Mouse (Mus musculus): Measurements from ENCODE around the gene Spag6. TPM values are rescaled to one million over a fixed set of nuclear protein-coding genes. Genes with fewer than 3 reads are reported as not detected.

Spag6 gene
- polyA plus RNA-seq (2012; rRNA removed): 0.26 TPM in 1 of 2 replicates, not detected in the other

- under 1% methylated on average over 61 of the region's 61 CpGs for WGBS
- H3K36me3 ChIP-seq (ENCODE audit: control insufficient read depth, insufficient read depth, low read length): no peaks in the 10 kb centered on the region
- H3K4me3 ChIP-seq (ENCODE audit: control insufficient read depth, insufficient read depth, low read length): peak within 1 kb of the TSS; percentile 64
- DNase-seq: peak; percentile 48
- no peak for TF ChIP-seq POLR2A (IDR thresholded peaks at IDR 0.05; ENCODE audit: control insufficient read depth, extremely low read depth, insufficient read depth, low read length, poor library complexity)
- TF ChIP-seq CTCF (IDR thresholded peaks at IDR 0.05; ENCODE audit: borderline replicate concordance, control insufficient read depth, extremely low read depth, insufficient read depth, low read length, poor library complexity): 0 out of 2 replicates have a peak, but pooled peaks have one; percentile 34
- peaks cover 37% of the 10 kb centered on the region for H3K27me3 ChIP-seq (ENCODE audit: control insufficient read depth, insufficient read depth, low read length)
- peaks cover 25% of the 10 kb centered on the region for H3K4me1 ChIP-seq (replicated peaks; ENCODE audit: control insufficient read depth, insufficient read depth, low read length)
- H3K27ac ChIP-seq (ENCODE audit: control insufficient read depth, insufficient read depth, low read length): no peak within 1 kb of the TSS
Measured at GRCm38 (mm10) chr2:18693871-18694610, at the start of gene Spag6. TSS of gene Spag6 (plus strand) at chr2:18694032.

DNA sequence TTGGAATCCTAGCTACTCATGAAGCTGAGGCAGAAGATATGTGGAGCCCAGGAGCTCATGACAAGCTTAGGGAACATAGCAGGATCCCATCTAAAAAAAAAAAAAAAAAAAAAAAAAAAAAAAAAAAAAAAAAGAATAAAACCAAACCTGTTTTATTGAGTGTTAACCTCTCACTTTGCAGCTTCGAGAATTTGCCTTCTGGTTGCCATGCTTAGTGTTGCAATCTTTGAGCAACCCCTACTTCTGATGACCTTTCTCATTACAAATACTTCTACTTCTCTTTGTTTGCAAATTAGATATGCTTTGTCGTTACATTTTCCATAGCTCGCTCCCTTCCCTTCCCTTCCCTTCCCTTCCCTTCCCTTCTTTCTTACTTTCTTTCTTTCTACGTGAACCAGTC lies 45.3 kb upstream of the Spag6 start:
- H3K4me3 ChIP-seq (ENCODE audit: control insufficient read depth, insufficient read depth, low read length): no peak overlapping the region
- no peak for DNase-seq
- no peak overlapping the region for H3K27ac ChIP-seq (ENCODE audit: control insufficient read depth, insufficient read depth, low read length)
- no peaks in the 10 kb centered on the region for H3K4me1 ChIP-seq (replicated peaks; ENCODE audit: control insufficient read depth, insufficient read depth, low read length)
- no peaks in the 10 kb centered on the region for H3K27me3 ChIP-seq (ENCODE audit: control insufficient read depth, insufficient read depth, low read length)
- TF ChIP-seq CTCF (IDR thresholded peaks at IDR 0.05; ENCODE audit: borderline replicate concordance, control insufficient read depth, extremely low read depth, insufficient read depth, low read length, poor library complexity) (no peak), POLR2A (IDR thresholded peaks at IDR 0.05; ENCODE audit: control insufficient read depth, extremely low read depth, insufficient read depth, low read length, poor library complexity) (no peak)
- H3K36me3 ChIP-seq (ENCODE audit: control insufficient read depth, insufficient read depth, low read length): no peaks in the 10 kb centered on the region
- 83% methylated on average over 4 of the region's 4 CpGs for WGBS

DNA sequence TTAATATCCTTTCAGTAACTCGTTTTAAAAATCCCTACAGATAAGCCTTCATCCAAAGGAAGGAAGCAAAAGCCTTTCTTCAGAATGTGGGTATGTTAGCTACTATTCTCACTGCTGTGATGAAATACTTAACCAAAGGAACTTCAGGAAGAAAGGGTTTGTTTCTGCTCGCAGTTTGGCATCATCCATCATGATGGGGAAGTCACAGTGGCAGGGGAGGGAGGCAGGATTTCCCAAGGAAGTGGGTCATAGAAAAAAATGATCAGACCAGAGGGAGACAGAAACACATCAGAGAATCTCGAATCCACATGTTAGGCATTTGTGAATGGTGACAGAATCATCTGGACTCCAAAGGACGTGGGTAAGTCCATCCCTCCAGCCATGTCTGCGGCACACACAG lies 39.0 kb upstream of the Spag6 start:
- Histone ChIP-seq H3K4me3 (ENCODE audit: control insufficient read depth, insufficient read depth, low read length) (no peak overlapping the region), H3K4me1 (replicated peaks; ENCODE audit: control insufficient read depth, insufficient read depth, low read length) (peaks cover 2% of the 10 kb centered on the region; the same call in 1 of the 2 replicates), H3K27ac (ENCODE audit: control insufficient read depth, insufficient read depth, low read length) (no peak overlapping the region), H3K36me3 (ENCODE audit: control insufficient read depth, insufficient read depth, low read length) (no peaks in the 10 kb centered on the region), H3K27me3 (ENCODE audit: control insufficient read depth, insufficient read depth, low read length) (no peaks in the 10 kb centered on the region)
- no peak for DNase-seq
- 36% methylated on average over 5 of the region's 5 CpGs for WGBS
- TF ChIP-seq POLR2A (IDR thresholded peaks at IDR 0.05; ENCODE audit: control insufficient read depth, extremely low read depth, insufficient read depth, low read length, poor library complexity) (no peak), CTCF (IDR thresholded peaks at IDR 0.05; ENCODE audit: borderline replicate concordance, control insufficient read depth, extremely low read depth, insufficient read depth, low read length, poor library complexity) (no peak)

DNA sequence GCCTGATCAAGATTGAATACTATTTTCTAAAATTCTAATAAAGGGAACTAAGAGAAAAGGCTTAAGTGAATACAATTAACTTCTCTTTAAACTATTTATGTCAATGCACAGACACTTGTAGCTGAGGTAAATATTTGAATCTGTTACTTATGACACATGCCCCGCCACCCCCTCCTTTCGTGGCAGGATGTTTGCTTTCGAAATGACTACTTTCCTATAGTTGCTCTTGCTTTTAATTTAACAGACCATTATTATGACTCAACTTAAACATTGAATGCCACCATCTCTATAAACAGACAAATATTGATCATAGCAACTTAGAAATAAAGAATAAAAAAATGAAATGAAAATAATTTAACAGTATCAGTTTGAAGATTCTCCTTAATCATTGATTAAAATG lies 29.8 kb upstream of the Spag6 start:
- WGBS: 88% methylated on average over 3 of the region's 3 CpGs
- no peaks in the 10 kb centered on the region for H3K36me3 ChIP-seq (ENCODE audit: control insufficient read depth, insufficient read depth, low read length)

GRCm38 (mm10) chr2:18671041-18671440 lies 22.8 kb upstream of the Spag6 start:
- no peak for TF ChIP-seq POLR2A (IDR thresholded peaks at IDR 0.05; ENCODE audit: control insufficient read depth, extremely low read depth, insufficient read depth, low read length, poor library complexity)
- TF ChIP-seq CTCF (IDR thresholded peaks at IDR 0.05; ENCODE audit: borderline replicate concordance, control insufficient read depth, extremely low read depth, insufficient read depth, low read length, poor library complexity): no peak
- no peak for DNase-seq
- Histone ChIP-seq H3K27me3 (ENCODE audit: control insufficient read depth, insufficient read depth, low read length) (no peaks in the 10 kb centered on the region), H3K27ac (ENCODE audit: control insufficient read depth, insufficient read depth, low read length) (no peak overlapping the region), H3K36me3 (ENCODE audit: control insufficient read depth, insufficient read depth, low read length) (no peaks in the 10 kb centered on the region), H3K4me1 (replicated peaks; ENCODE audit: control insufficient read depth, insufficient read depth, low read length) (peaks cover 5% of the 10 kb centered on the region), H3K4me3 (ENCODE audit: control insufficient read depth, insufficient read depth, low read length) (no peak overlapping the region)
- WGBS: 96% methylated on average over 6 of the region's 6 CpGs

More for the DNA sequence above, 29.8 kb upstream of the Spag6 start:
- H3K27ac ChIP-seq (ENCODE audit: control insufficient read depth, insufficient read depth, low read length): no peak overlapping the region
- no peaks in the 10 kb centered on the region for H3K27me3 ChIP-seq (ENCODE audit: control insufficient read depth, insufficient read depth, low read length)
- TF ChIP-seq POLR2A (IDR thresholded peaks at IDR 0.05; ENCODE audit: control insufficient read depth, extremely low read depth, insufficient read depth, low read length, poor library complexity) (no peak), CTCF (IDR thresholded peaks at IDR 0.05; ENCODE audit: borderline replicate concordance, control insufficient read depth, extremely low read depth, insufficient read depth, low read length, poor library complexity) (no peak)
- no peak overlapping the region for H3K4me3 ChIP-seq (ENCODE audit: control insufficient read depth, insufficient read depth, low read length)
- no peaks in the 10 kb centered on the region for H3K4me1 ChIP-seq (replicated peaks; ENCODE audit: control insufficient read depth, insufficient read depth, low read length)
- no peak for DNase-seq

DNA sequence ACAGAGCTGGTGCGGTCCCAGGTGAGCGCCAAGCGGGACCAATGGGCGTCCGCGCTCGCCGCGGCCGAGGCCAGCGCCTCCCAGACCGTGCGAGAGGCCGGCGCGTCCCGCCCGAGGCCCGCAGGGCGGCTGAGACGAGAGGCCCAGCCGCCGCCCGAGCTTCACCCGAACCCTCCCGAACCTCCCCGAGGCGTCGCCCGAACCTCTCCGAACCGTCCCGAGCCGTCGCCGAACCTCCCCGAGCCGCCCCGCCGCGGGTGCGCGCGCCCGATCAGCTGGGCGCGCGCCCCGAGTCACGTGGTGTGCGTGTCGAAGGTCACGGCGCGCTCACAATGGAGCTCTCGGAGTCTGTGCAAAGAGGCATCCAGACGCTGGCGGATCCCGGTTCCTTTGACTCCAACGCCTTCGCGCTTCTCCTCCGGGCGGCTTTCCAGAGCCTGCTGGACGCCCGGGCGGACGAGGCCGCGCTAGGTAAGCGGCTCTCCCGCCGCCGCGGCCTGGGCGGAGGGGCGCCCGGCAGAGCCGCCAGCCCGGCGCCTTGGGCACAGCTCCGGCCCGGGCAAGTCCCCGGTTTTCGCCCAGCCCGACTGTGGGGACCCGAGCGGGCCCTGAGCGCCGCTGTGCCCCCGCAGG lies 21.6 kb upstream of the Spag6 start, which contains the start of gene Commd3:
Gene Commd3 (plus strand): TSS at position 252 of the 633 bp plus-strand sequence.
- peak within 1 kb of the TSS; percentile 54 for H3K27ac ChIP-seq (ENCODE audit: control insufficient read depth, insufficient read depth, low read length)
- peak; percentile 84 for DNase-seq
- peaks cover 6% of the 10 kb centered on the region for H3K4me1 ChIP-seq (replicated peaks; ENCODE audit: control insufficient read depth, insufficient read depth, low read length)
- H3K36me3 ChIP-seq (ENCODE audit: control insufficient read depth, insufficient read depth, low read length): no peaks in the 10 kb centered on the region
- no peaks in the 10 kb centered on the region for H3K27me3 ChIP-seq (ENCODE audit: control insufficient read depth, insufficient read depth, low read length)
- TF ChIP-seq CTCF (IDR thresholded peaks at IDR 0.05; ENCODE audit: borderline replicate concordance, control insufficient read depth, extremely low read depth, insufficient read depth, low read length, poor library complexity) (no peak), POLR2A (IDR thresholded peaks at IDR 0.05; ENCODE audit: control insufficient read depth, extremely low read depth, insufficient read depth, low read length, poor library complexity) (peak; percentile 93)
- 1% methylated on average over 91 of the region's 91 CpGs for WGBS
- peak within 1 kb of the TSS; percentile 82 for H3K4me3 ChIP-seq (ENCODE audit: control insufficient read depth, insufficient read depth, low read length)
